Mouse (Mus musculus) small intestine, adult 2 months (tissue): ENCODE results near the gene Cftr.

Source experiments
- CTCF ChIP-seq: fragments of 200-500 bp; IDR thresholded peaks from 2 replicates; pipeline ENCODE4 v1.5.1; 2012; ENCODE audit warnings: low read depth, mild to moderate bottlenecking, control low read depth, inconsistent platforms, low read length, moderate library complexity, mixed read lengths; ENCODE audit not compliant: insufficient replicate concordance, insufficient read length; ENCODE audit errors: extremely low read depth
- POLR2A ChIP-seq: fragments of 200-500 bp; IDR thresholded peaks from 2 replicates; pipeline ENCODE4 v1.6.1; 2012; ENCODE audit warnings: low read depth, mild to moderate bottlenecking, control low read depth, inconsistent platforms, low read length, moderate library complexity

DNA sequence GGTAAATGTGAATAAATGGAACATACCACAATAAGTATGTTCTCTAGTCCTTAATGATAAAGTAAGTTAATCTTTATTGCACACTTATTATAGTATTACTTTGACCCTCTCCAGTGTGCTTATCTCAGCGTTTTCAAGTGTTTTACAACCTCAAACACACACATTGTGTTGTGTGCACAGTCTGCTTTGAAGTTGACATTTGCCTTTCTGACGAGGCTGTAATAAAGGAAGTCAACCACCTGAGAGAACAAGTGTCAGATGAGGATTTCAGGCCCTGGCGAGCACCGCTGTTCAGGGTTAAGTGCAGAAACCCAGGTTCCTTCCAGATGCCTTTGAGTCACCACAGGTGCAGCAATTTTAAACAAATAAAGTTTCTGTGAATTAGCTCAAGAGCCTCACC, 78.0 kb downstream of the Cftr start:
- no peak for TF ChIP-seq CTCF
- TF ChIP-seq POLR2A: no peak
